Mouse (Mus musculus): ENCODE data around the gene Gm9970. TPM values are rescaled to one million over a fixed set of nuclear protein-coding genes. Genes with fewer than 3 reads are reported as not detected.

Gene Gm9970
- polyA plus RNA-seq (2017; shearing (Covaris generic)) = not detected

GRCm38 (mm10) chr5:31240637-31241521, at the start of gene Gm9970, which contains the start of gene Nrbp1:
Gene Gm9970, minus strand, starts transcription at chr5:31241232.
Gene Nrbp1, plus strand, starts transcription at chr5:31240864.

GRCm38 (mm10) chr5:31251541-31252101, 10.6 kb upstream of the Gm9970 start, which contains the start of gene Krtcap3:
Gene Krtcap3, plus strand, starts transcription at chr5:31251691.

DNA sequence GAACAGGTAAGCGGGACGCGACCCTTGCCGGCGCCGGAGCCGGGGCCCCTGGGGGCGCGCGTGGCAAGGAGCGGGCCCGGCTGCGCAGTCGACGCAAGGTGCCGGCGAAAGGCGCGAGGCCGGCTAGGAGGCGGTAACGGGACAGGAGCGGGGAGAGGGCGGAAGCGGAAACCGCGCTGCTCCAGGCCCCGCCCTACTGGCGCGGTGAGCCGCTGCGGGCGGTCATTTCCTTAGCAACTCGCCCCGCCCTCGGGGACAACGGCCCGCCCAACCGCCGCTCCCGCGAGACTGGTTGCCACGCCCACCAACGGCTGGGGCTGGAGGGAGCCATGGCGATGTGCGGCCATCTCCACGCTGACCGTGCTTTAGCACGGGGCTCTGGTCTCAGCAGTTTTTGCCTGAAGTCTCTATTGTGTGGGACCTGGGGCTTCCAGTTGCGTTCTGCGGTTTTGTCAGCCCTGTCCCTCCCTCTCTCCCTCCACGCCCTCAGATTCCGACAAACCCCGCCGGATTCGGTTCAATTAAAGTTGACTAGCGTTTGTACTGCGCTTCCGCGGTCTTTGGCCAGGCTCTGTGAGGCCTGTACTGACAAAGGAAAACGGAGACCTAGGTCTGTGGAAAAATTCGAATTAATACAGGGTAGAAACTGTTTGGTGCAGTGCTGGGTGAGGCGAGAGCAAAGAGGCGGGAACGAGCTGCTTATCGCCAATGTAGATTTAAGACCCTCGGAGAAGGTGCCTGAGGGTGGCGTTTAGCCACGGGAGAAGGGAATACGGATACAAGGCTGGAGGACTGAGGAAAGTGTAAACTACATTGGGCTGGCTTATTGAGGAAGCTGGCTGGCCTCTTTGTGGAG, 20.4 kb downstream of the Gm9970 start, which contains the start of gene Ppm1g:
Ppm1g (minus strand) TSS at position 240 of the 856 bp plus-strand sequence.

GRCm38 (mm10) chr5:31201742-31202590, 39.1 kb downstream of the Gm9970 start, which contains the start of gene Zfp513:
Gene Zfp513, minus strand, starts transcription at chr5:31202303.

GRCm38 (mm10) chr5:31192939-31193630, 47.9 kb downstream of the Gm9970 start, which contains the start of the genes Snx17 and Eif2b4:
Gene Snx17, plus strand, starts transcription at chr5:31193227.
Gene Eif2b4, minus strand, starts transcription at chr5:31193430.

Other genes starting within 250 kb of the Gm9970 start
- 94.0 TPM for gene Atraid, start 192.9 kb downstream of the Gm9970 start, polyA plus RNA-seq (2017; shearing (Covaris generic))
- gene Slc5a6, start 192.3 kb downstream of the Gm9970 start, polyA plus RNA-seq (2017; shearing (Covaris generic)) = 15.0 TPM
- 32.5 TPM for gene Cad, start 186.5 kb downstream of the Gm9970 start, polyA plus RNA-seq (2017; shearing (Covaris generic))
- gene Dnajc5g, start 134.9 kb downstream of the Gm9970 start, polyA plus RNA-seq (2017; shearing (Covaris generic)) = not detected
- 0.72 TPM for gene Slc30a3, start 133.0 kb downstream of the Gm9970 start, polyA plus RNA-seq (2017; shearing (Covaris generic))
- not detected for gene Trim54, start 124.5 kb downstream of the Gm9970 start, polyA plus RNA-seq (2017; shearing (Covaris generic))
- not detected for gene Ucn, start 102.4 kb downstream of the Gm9970 start, polyA plus RNA-seq (2017; shearing (Covaris generic))
- gene Mpv17, start 87.0 kb downstream of the Gm9970 start, polyA plus RNA-seq (2017; shearing (Covaris generic)) = 47.9 TPM
- 1.2 TPM for gene Gm29609, start 61.3 kb downstream of the Gm9970 start, polyA plus RNA-seq (2017; shearing (Covaris generic))
- 122 TPM for gene Gtf3c2, start 61.1 kb downstream of the Gm9970 start, polyA plus RNA-seq (2017; shearing (Covaris generic))
- gene Snx17, start 48.0 kb downstream of the Gm9970 start, polyA plus RNA-seq (2017; shearing (Covaris generic)) = 148 TPM
- 98.6 TPM for gene Eif2b4, start 47.8 kb downstream of the Gm9970 start, polyA plus RNA-seq (2017; shearing (Covaris generic))
- gene Zfp513, start 38.9 kb downstream of the Gm9970 start, polyA plus RNA-seq (2017; shearing (Covaris generic)) = 37.1 TPM
- gene Ppm1g, start 20.5 kb downstream of the Gm9970 start, polyA plus RNA-seq (2017; shearing (Covaris generic)) = 67.4 TPM
- gene Nrbp1, start 368 bp downstream of the Gm9970 start, polyA plus RNA-seq (2017; shearing (Covaris generic)) = 209 TPM
- gene Krtcap3, start 10.5 kb upstream of the Gm9970 start, polyA plus RNA-seq (2017; shearing (Covaris generic)) = 45.4 TPM
- gene Ift172, start 49.9 kb upstream of the Gm9970 start, polyA plus RNA-seq (2017; shearing (Covaris generic)) = 10.7 TPM
- gene Fndc4, start 54.8 kb upstream of the Gm9970 start, polyA plus RNA-seq (2017; shearing (Covaris generic)) = not detected
- gene Gckr, start 56.2 kb upstream of the Gm9970 start, polyA plus RNA-seq (2017; shearing (Covaris generic)) = not detected
- gene Zfp512, start 211.2 kb upstream of the Gm9970 start, polyA plus RNA-seq (2017; shearing (Covaris generic)) = 63.9 TPM
- 0.17 TPM for gene 4930548H24Rik, start 244.5 kb upstream of the Gm9970 start, polyA plus RNA-seq (2017; shearing (Covaris generic))

All from inflammation-experienced regulatory T-cells, adult 16 weeks (primary cell).